Mouse (Mus musculus) lung, adult 2 months (tissue): ENCODE measurements around the gene Acsf3. TPM values are rescaled to one million over a fixed set of nuclear protein-coding genes. Genes with fewer than 3 reads are reported as not detected.

Experiments used
- DNase-seq: peaks from one replicate; pipeline ENCODE4 v3.0.0; 2022
- H3K4me1 ChIP-seq: fragments of 200-500 bp; 2 replicates; pipeline ENCODE4 v1.6.1; 2011; ENCODE audit warnings: low read length; ENCODE audit not compliant: control insufficient read depth, insufficient read depth
- H3K4me3 ChIP-seq: fragments of 200-500 bp; replicated peaks from 2 replicates; pipeline ENCODE3; 2011; ENCODE audit warnings: low read depth, mild to moderate bottlenecking, control low read depth, low read length; ENCODE audit errors: extremely low read depth
- CTCF ChIP-seq: fragments of 200-500 bp; IDR thresholded peaks from 2 replicates; pipeline ENCODE4 v1.5.1; 2011; ENCODE audit warnings: mild to moderate bottlenecking, low read length, control low read depth; ENCODE audit not compliant: insufficient read depth
- POLR2A ChIP-seq: fragments of 200-500 bp; IDR thresholded peaks from 2 replicates; pipeline ENCODE4 v1.6.1; 2011; ENCODE audit warnings: low read depth, mild to moderate bottlenecking, control low read depth, low read length, borderline replicate concordance; ENCODE audit errors: extremely low read depth
- WGBS: fragments of 180-500 bp; shearing (Covaris S2); methylation state at CpG from one replicate; pipeline ENCODE4 v1.1.7; 2018; 5-methylcytosine and 5-hydroxymethylcytosine counted together
- polyA plus RNA-seq: library from polyadenylated mRNA; depleted of rRNA; stranded (reverse); fragments of >200 nt; gene quantifications from 2 replicates; pipeline ENCODE4 v1.2.3, GENCODE M21; 2012

Gene Acsf3
- polyA plus RNA-seq, 1 experiment: 17.7 TPM

GRCm38 (mm10) chr8:122807907-122808306 is 32.6 kb downstream of the Acsf3 start:
- Histone ChIP-seq H3K4me1 (no peaks in the 10 kb centered on the region), H3K4me3 (no peak overlapping the region)
- no peak for DNase-seq
- TF ChIP-seq CTCF (no peak), POLR2A (no peak)
- WGBS: 86% methylated on average over 4 of the region's 4 CpGs

DNA sequence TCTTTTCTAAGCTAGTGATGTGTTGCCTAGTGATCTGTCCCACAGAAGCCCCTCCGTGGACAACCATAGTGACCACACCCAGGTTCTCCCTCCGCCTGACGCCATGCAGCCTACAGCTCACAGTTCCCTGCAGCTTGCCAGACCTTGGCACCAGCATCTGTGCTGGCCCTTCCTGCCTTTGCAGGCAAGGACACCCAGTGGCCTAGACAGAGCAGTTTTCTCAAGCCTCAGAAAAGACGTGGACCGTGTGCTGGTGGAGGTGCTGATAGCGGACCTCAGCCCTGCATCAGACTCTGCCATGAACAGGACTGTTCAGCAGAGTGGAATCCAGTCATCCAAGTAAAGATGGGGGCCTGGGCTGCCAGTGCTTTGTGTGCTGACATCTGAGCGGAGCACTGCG is 35.1 kb downstream of the Acsf3 start:
- TF ChIP-seq CTCF: no peak
- TF ChIP-seq POLR2A: no peak
- H3K4me3 ChIP-seq: no peak overlapping the region
- no peaks in the 10 kb centered on the region for H3K4me1 ChIP-seq
- 81% methylated on average over 8 of the region's 8 CpGs for WGBS
- DNase-seq: no peak

GRCm38 (mm10) chr8:122811870-122812494 is 36.7 kb downstream of the Acsf3 start:
- TF ChIP-seq POLR2A: no peak
- no peak for TF ChIP-seq CTCF
- 86% methylated on average over 16 of the region's 16 CpGs for WGBS
- no peaks in the 10 kb centered on the region for H3K4me1 ChIP-seq

DNA sequence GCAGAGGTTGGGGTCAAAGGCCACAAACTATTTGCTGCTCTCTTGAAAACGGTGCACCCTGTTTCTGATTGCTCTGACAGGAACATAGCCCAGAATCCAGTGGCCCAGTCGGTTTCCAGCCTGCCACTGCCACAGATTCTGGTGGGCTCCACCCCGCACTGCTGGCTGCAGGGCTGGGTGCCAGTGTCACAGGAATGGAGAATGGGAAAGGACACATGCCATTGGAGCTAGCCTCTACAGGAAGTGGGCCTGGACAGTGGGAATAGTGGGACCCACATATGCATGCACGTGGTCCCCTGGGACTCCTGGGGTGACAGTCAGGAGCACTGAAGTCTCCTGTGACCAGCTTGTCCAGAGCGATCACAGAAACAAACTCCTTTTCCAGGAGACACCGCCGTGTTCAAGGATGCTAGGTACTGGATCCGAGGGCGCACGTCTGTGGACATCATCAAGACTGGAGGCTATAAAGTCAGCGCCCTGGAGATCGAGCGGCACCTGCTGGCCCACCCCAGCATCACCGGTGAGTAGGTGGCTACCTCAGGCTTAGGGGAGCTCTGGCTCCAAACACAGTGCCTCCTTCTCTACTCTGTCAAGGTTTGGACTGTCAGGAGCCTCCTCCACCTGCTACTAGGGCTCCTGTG is 37.4 kb downstream of the Acsf3 start:
- no peak for DNase-seq
- 82% methylated on average over 14 of the region's 14 CpGs for WGBS
- Histone ChIP-seq H3K4me3 (no peak overlapping the region), H3K4me1 (no peaks in the 10 kb centered on the region)
- TF ChIP-seq CTCF (0 out of 2 replicates have a peak, but pooled peaks have one; percentile 16), POLR2A (no peak)

More at GRCm38 (mm10) chr8:122811870-122812494, 36.7 kb downstream of the Acsf3 start:
- DNase-seq: no peak
- H3K4me3 ChIP-seq: no peak overlapping the region

GRCm38 (mm10) chr8:122814608-122815007 is 39.3 kb downstream of the Acsf3 start:
- TF ChIP-seq CTCF (no peak), POLR2A (no peak)
- 58% methylated on average over 7 of the region's 7 CpGs for WGBS
- no peak overlapping the region for H3K4me3 ChIP-seq

GRCm38 (mm10) chr8:122816965-122817364 is 41.7 kb downstream of the Acsf3 start:
- WGBS: 83% methylated on average over 6 of the region's 6 CpGs

More at GRCm38 (mm10) chr8:122814608-122815007, 39.3 kb downstream of the Acsf3 start:
- H3K4me1 ChIP-seq: no peaks in the 10 kb centered on the region
- no peak for DNase-seq

DNA sequence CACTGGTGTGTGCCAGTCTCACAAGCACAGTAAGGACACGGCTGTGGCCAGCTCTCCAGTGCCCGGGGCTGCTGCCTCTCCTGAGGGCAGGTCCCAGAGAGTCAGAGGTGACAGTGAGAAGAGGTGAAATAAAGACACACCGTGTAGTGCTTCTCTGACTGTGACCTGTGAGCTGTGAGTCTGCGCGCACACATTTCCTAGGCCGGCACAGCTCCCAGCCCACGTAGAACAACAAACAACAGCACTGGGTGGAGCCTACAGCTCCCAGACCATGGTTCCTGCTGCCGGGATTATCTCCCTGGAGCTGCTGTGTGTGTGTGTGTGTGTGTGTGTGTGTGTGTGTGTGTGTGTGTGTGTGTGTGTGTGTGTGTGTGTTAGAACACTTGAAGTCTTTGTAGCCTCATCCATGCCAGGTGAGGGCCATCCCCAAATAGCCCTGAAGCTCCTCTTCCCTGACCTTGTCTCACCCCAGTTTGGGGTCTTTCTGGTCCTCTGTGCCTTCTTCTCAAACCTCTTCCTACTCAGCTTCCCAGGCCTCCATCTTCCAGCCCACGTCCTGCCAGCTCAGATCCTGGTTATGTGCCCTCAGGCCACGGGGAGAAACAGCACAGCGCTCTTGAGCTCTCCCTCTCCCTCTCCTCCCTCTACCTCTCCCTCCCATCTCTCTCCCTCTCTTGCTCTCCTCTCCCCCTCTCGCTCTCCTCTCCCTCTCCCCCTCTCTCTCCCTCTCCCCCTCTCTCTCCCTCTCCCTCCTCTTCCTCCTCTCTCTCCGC is 42.6 kb downstream of the Acsf3 start:
- TF ChIP-seq POLR2A (no peak), CTCF (no peak)
- DNase-seq: no peak
- WGBS: 59% methylated on average over 13 of the region's 13 CpGs

More at GRCm38 (mm10) chr8:122816965-122817364, 41.7 kb downstream of the Acsf3 start:
- no peak overlapping the region for H3K4me3 ChIP-seq
- H3K4me1 ChIP-seq: no peaks in the 10 kb centered on the region
- TF ChIP-seq POLR2A (no peak), CTCF (no peak)
- DNase-seq: no peak

GRCm38 (mm10) chr8:122819776-122820175 is 44.5 kb downstream of the Acsf3 start:
- no peaks in the 10 kb centered on the region for H3K4me1 ChIP-seq
- 48% methylated on average over 11 of the region's 11 CpGs for WGBS
- no peak overlapping the region for H3K4me3 ChIP-seq
- no peak for TF ChIP-seq POLR2A
- no peak for TF ChIP-seq CTCF
- no peak for DNase-seq

More for the DNA sequence above, 42.6 kb downstream of the Acsf3 start:
- no peaks in the 10 kb centered on the region for H3K4me1 ChIP-seq
- H3K4me3 ChIP-seq: no peak overlapping the region

GRCm38 (mm10) chr8:122824571-122824970 is 49.3 kb downstream of the Acsf3 start:
- WGBS: 48% methylated on average over 5 of the region's 5 CpGs
- no peak for TF ChIP-seq POLR2A
- TF ChIP-seq CTCF: no peak
- no peak overlapping the region for H3K4me3 ChIP-seq

More at GRCm38 (mm10) chr8:122824571-122824970, 49.3 kb downstream of the Acsf3 start:
- H3K4me1 ChIP-seq: no peaks in the 10 kb centered on the region
- DNase-seq: no peak
